Mouse (Mus musculus): ENCODE data around the gene Cd99l2. TPM values are rescaled to one million over a fixed set of nuclear protein-coding genes. Genes with fewer than 3 reads are reported as not detected.

Cd99l2 gene
- polyA plus RNA-seq, 1 experiment from 2014 or later = 19.9 TPM

DNA sequence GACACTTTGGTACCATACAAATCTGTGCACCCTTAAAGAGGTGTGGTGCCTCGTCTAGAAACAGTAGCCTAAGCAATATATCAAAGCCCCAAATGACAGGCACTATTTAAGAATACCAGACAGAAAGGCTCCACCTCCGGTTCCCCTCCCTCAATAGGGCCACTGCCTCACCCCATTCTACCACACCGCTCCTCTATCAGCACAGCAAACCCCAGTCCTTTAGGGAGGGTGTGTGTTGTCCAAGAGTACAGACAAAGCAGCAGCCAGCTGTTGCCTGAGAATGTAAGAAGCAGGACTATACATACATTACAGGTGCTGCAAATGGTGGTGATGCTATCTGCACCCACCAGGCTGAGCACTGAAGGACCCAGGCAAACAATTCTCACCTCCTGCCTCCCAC, 17.2 kb downstream of the Cd99l2 start:
- Histone ChIP-seq H3K4me1 (ENCODE audit: control insufficient read depth, insufficient read depth, low read length) (no peaks in the 10 kb centered on the region), H3K36me3 (ENCODE audit: control insufficient read depth, insufficient read depth, low read length) (no peaks in the 10 kb centered on the region), H3K9me3 (ENCODE audit: control insufficient read depth, low read length) (no peaks in the 10 kb centered on the region), H3K9ac (ENCODE audit: low read depth, low read length) (no peak overlapping the region), H3K4me2 (replicated peaks; ENCODE audit: low read depth, low read length) (no peak overlapping the region), H3K4me3 (ENCODE audit: low read length) (no peak overlapping the region), H3K27me3 (ENCODE audit: control insufficient read depth, insufficient read depth, low read length) (no peaks in the 10 kb centered on the region), H3K27ac (ENCODE audit: low read depth, low read length) (no peak overlapping the region)
- WGBS = 76% methylated on average over 3 of the region's 3 CpGs
- no peak for ATAC-seq (ENCODE audit: low FRiP score, low TSS enrichment)

DNA sequence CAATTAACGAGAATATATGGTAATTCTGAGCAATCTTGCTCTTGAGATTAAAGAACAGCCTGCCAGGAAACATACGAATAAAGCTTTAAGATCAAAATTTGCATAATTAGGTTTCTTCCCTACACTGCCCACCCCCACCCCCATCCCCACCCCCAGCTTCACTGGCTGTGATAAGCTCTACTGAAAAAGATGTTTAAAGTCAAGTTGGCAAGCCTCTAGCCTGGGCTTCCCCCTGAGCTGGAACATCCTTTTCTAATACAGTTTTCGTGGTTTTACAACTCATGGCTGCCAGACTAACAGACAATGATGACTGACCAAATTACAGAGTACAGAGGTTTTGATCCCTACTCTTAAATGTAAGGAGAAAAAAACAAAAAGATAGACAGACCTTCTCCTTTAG, 17.6 kb downstream of the Cd99l2 start:
- WGBS = 82% methylated on average over 3 of the region's 3 CpGs
- no peak for ATAC-seq (ENCODE audit: low FRiP score, low TSS enrichment)
- Histone ChIP-seq H3K36me3 (ENCODE audit: control insufficient read depth, insufficient read depth, low read length) (no peaks in the 10 kb centered on the region), H3K27me3 (ENCODE audit: control insufficient read depth, insufficient read depth, low read length) (no peaks in the 10 kb centered on the region), H3K27ac (ENCODE audit: low read depth, low read length) (no peak overlapping the region), H3K9me3 (ENCODE audit: control insufficient read depth, low read length) (no peaks in the 10 kb centered on the region), H3K4me3 (ENCODE audit: low read length) (no peak overlapping the region), H3K9ac (ENCODE audit: low read depth, low read length) (no peak overlapping the region), H3K4me2 (replicated peaks; ENCODE audit: low read depth, low read length) (no peak overlapping the region), H3K4me1 (ENCODE audit: control insufficient read depth, insufficient read depth, low read length) (no peaks in the 10 kb centered on the region)

GRCm38 (mm10) chrX:71474296-71474956, 18.2 kb downstream of the Cd99l2 start:
- Histone ChIP-seq H3K4me3 (ENCODE audit: low read length) (no peak overlapping the region), H3K27me3 (ENCODE audit: control insufficient read depth, insufficient read depth, low read length) (no peaks in the 10 kb centered on the region), H3K36me3 (ENCODE audit: control insufficient read depth, insufficient read depth, low read length) (no peaks in the 10 kb centered on the region), H3K4me2 (replicated peaks; ENCODE audit: low read depth, low read length) (no peak overlapping the region), H3K27ac (ENCODE audit: low read depth, low read length) (no peak overlapping the region), H3K9me3 (ENCODE audit: control insufficient read depth, low read length) (no peaks in the 10 kb centered on the region), H3K4me1 (ENCODE audit: control insufficient read depth, insufficient read depth, low read length) (no peaks in the 10 kb centered on the region), H3K9ac (ENCODE audit: low read depth, low read length) (no peak overlapping the region)
- no peak for ATAC-seq (ENCODE audit: low FRiP score, low TSS enrichment)
- 90% methylated on average over 3 of the region's 3 CpGs for WGBS

GRCm38 (mm10) chrX:71468639-71469295, 23.9 kb downstream of the Cd99l2 start:
- no peaks in the 10 kb centered on the region for H3K36me3 ChIP-seq (ENCODE audit: control insufficient read depth, insufficient read depth, low read length)
- no peak overlapping the region for H3K9ac ChIP-seq (ENCODE audit: low read depth, low read length)
- H3K27ac ChIP-seq (ENCODE audit: low read depth, low read length) = no peak overlapping the region
- no peak overlapping the region for H3K4me3 ChIP-seq (ENCODE audit: low read length)
- no peaks in the 10 kb centered on the region for H3K9me3 ChIP-seq (ENCODE audit: control insufficient read depth, low read length)
- no peak overlapping the region for H3K4me2 ChIP-seq (replicated peaks; ENCODE audit: low read depth, low read length)
- no peak for ATAC-seq (ENCODE audit: low FRiP score, low TSS enrichment)
- WGBS = 89% methylated on average over 5 of the region's 5 CpGs
- no peaks in the 10 kb centered on the region for H3K27me3 ChIP-seq (ENCODE audit: control insufficient read depth, insufficient read depth, low read length)
- H3K4me1 ChIP-seq (ENCODE audit: control insufficient read depth, insufficient read depth, low read length) = no peaks in the 10 kb centered on the region

DNA sequence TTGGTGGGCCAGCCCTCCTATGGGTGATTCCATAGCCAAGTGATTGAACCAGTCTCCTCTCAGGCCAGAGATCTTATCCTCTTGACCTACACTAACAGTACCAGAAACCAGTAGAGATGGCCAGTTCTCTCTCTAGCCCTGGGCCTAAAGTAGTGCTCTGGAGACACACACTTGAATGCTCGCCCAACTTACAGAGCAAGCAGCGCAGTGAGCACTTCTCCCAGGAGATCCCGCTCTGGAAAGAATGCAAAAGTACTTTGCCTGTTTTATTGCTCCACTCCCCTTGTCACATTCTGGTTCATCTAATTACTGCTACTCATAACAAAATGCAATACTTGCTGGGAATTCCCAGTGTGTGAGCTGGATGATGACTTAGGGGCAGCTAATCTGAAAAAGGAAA, 25.2 kb downstream of the Cd99l2 start:
- ATAC-seq (ENCODE audit: low FRiP score, low TSS enrichment) = no peak
- Histone ChIP-seq H3K36me3 (ENCODE audit: control insufficient read depth, insufficient read depth, low read length) (no peaks in the 10 kb centered on the region), H3K4me1 (ENCODE audit: control insufficient read depth, insufficient read depth, low read length) (no peaks in the 10 kb centered on the region), H3K27me3 (ENCODE audit: control insufficient read depth, insufficient read depth, low read length) (no peaks in the 10 kb centered on the region), H3K9me3 (ENCODE audit: control insufficient read depth, low read length) (no peaks in the 10 kb centered on the region), H3K27ac (ENCODE audit: low read depth, low read length) (no peak overlapping the region), H3K9ac (ENCODE audit: low read depth, low read length) (no peak overlapping the region), H3K4me2 (replicated peaks; ENCODE audit: low read depth, low read length) (no peak overlapping the region), H3K4me3 (ENCODE audit: low read length) (no peak overlapping the region)
- WGBS = 94% methylated on average over 3 of the region's 3 CpGs

DNA sequence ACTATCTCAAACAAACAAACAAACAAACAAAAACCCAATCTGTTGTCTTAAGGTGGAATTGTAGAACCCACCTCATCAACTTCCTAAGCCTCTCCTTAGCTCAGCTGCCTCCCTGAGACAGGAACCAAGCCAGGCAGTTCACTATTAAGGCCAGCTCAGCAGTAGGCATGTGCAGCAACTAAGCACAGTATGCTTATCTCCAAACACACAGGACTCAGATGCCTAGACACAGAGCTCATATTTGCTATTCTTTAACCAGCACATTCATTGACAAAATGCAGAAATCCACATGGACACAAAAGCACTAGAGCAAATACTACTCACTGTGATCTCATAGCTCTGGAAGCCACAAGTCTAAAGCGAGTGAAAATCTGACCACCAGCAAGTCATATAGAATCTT, 27.2 kb downstream of the Cd99l2 start:
- no peaks in the 10 kb centered on the region for H3K36me3 ChIP-seq (ENCODE audit: control insufficient read depth, insufficient read depth, low read length)
- 86% methylated on average over 1 of the region's 1 CpGs for WGBS
- no peak overlapping the region for H3K4me3 ChIP-seq (ENCODE audit: low read length)
- no peak overlapping the region for H3K4me2 ChIP-seq (replicated peaks; ENCODE audit: low read depth, low read length)
- no peak overlapping the region for H3K27ac ChIP-seq (ENCODE audit: low read depth, low read length)
- no peak for ATAC-seq (ENCODE audit: low FRiP score, low TSS enrichment)
- H3K9ac ChIP-seq (ENCODE audit: low read depth, low read length) = no peak overlapping the region
- H3K9me3 ChIP-seq (ENCODE audit: control insufficient read depth, low read length) = no peaks in the 10 kb centered on the region
- H3K27me3 ChIP-seq (ENCODE audit: control insufficient read depth, insufficient read depth, low read length) = no peaks in the 10 kb centered on the region
- no peaks in the 10 kb centered on the region for H3K4me1 ChIP-seq (ENCODE audit: control insufficient read depth, insufficient read depth, low read length)

DNA sequence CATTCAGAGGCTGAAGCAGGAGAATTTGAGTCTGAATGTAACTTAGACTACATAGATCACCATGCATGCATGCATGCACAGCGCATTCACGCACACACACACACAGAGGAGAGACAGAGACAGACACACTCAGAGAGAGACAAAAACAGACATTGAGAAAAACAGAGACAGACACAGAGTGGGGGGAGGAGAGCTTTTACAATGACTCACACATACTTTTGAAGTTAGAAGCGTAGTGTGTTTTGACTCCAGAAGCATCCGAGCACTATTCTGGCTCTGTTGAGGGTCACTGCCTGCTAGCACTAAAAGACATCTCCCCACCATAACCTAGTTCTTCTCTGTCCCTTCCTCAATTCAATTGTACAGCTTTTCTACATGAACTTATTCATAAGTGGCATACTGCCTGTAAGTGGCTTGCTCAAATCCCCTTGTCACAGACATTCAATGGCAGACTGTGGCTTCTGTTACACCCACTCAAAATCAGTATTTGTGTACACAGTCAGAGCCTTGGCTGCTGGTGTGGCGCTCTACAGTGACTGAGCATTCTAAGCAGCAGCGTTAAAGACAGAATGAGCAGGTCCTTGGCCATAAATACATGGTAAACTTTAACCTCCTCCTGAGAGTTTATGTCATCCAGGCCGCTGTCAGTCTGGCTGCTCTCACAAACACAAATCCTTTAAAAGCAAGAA, 28.4 kb downstream of the Cd99l2 start:
- H3K4me3 ChIP-seq (ENCODE audit: low read length) = no peak overlapping the region
- 64% methylated on average over 7 of the region's 7 CpGs for WGBS
- no peak overlapping the region for H3K4me2 ChIP-seq (replicated peaks; ENCODE audit: low read depth, low read length)
- no peak overlapping the region for H3K27ac ChIP-seq (ENCODE audit: low read depth, low read length)
- no peaks in the 10 kb centered on the region for H3K36me3 ChIP-seq (ENCODE audit: control insufficient read depth, insufficient read depth, low read length)
- no peaks in the 10 kb centered on the region for H3K27me3 ChIP-seq (ENCODE audit: control insufficient read depth, insufficient read depth, low read length)
- no peaks in the 10 kb centered on the region for H3K9me3 ChIP-seq (ENCODE audit: control insufficient read depth, low read length)
- no peaks in the 10 kb centered on the region for H3K4me1 ChIP-seq (ENCODE audit: control insufficient read depth, insufficient read depth, low read length)
- no peak overlapping the region for H3K9ac ChIP-seq (ENCODE audit: low read depth, low read length)
- ATAC-seq (ENCODE audit: low FRiP score, low TSS enrichment) = no peak

- ATAC-seq (ENCODE audit: low FRiP score, low TSS enrichment) = no peak
- Histone ChIP-seq H3K4me2 (replicated peaks; ENCODE audit: low read depth, low read length) (no peak overlapping the region), H3K27ac (ENCODE audit: low read depth, low read length) (no peak overlapping the region), H3K4me1 (ENCODE audit: control insufficient read depth, insufficient read depth, low read length) (no peaks in the 10 kb centered on the region), H3K9ac (ENCODE audit: low read depth, low read length) (no peak overlapping the region), H3K36me3 (ENCODE audit: control insufficient read depth, insufficient read depth, low read length) (no peaks in the 10 kb centered on the region), H3K4me3 (ENCODE audit: low read length) (no peak overlapping the region), H3K27me3 (ENCODE audit: control insufficient read depth, insufficient read depth, low read length) (no peaks in the 10 kb centered on the region), H3K9me3 (ENCODE audit: control insufficient read depth, low read length) (no peaks in the 10 kb centered on the region)
- 89% methylated on average over 6 of the region's 6 CpGs for WGBS
Observed at GRCm38 (mm10) chrX:71456078-71456737, 36.4 kb downstream of the Cd99l2 start.

DNA sequence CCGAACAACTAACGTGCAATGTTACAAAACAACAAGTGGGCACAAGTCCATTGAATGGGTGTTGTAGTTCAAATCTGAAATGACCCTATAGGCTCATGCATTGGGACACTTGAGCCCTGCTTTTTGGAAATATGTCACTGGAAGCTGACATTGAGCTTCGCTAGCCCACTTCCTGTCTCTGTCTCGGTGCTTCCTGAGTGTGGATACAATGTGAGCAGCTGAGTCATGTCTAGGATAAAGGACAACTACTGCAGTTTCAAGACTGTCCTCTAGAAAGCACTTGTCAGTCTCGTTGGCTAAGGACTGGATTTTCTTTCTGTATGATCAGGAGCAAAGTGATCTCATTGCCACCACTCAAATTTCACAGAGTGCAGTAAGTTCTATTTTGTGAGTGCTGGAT, 49.7 kb downstream of the Cd99l2 start:
- H3K9ac ChIP-seq (ENCODE audit: low read depth, low read length) = no peak overlapping the region
- no peak for ATAC-seq (ENCODE audit: low FRiP score, low TSS enrichment)
- no peaks in the 10 kb centered on the region for H3K4me1 ChIP-seq (ENCODE audit: control insufficient read depth, insufficient read depth, low read length)
- no peaks in the 10 kb centered on the region; the same call in 1 of the 2 replicates for H3K36me3 ChIP-seq (ENCODE audit: control insufficient read depth, insufficient read depth, low read length)
- H3K27ac ChIP-seq (ENCODE audit: low read depth, low read length) = no peak overlapping the region
- H3K9me3 ChIP-seq (ENCODE audit: control insufficient read depth, low read length) = no peaks in the 10 kb centered on the region
- no peak overlapping the region for H3K4me2 ChIP-seq (replicated peaks; ENCODE audit: low read depth, low read length)
- no peak overlapping the region for H3K4me3 ChIP-seq (ENCODE audit: low read length)
- 75% methylated on average over 5 of the region's 5 CpGs for WGBS
- no peaks in the 10 kb centered on the region for H3K27me3 ChIP-seq (ENCODE audit: control insufficient read depth, insufficient read depth, low read length)
